Mouse (Mus musculus) lung, postnatal 0 days (tissue): Measurements from ENCODE around the gene Mob3a.

ENCODE experiments used
- CTCF ChIP-seq: IDR thresholded peaks from 2 replicates; pipeline ENCODE4 v1.5.1; 2016; ENCODE audit warnings: antibody characterized with exemption, mild to moderate bottlenecking
- EP300 ChIP-seq: IDR thresholded peaks from 2 replicates; pipeline ENCODE4 v1.6.1; 2016; ENCODE audit warnings: antibody characterized with exemption, mild to moderate bottlenecking, control low read depth

DNA sequence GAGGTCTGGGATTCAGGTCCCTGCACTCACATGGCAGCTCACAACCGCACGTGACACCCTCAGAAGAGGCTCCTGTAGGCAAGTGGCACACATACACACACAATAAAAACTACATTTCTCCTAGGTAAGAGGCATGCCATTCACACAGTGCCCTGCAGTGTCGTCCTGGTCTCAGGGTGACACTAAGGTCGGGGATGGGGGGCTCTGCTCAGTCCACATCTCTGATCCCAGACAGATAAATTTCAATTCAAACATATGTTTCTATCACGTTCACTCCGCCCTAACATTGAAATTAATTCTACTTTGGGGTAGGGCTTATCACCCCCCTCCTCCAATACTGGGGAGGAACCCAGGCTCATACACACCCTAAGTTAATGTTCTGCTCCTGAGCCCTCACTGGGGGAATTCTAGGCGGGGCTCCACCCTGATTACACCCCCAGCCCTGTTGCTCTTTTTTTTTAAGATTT is 1.7 kb downstream of the Mob3a start:
- TF ChIP-seq CTCF (no peak), EP300 (no peak)
